Mouse (Mus musculus) hindbrain, embryonic 14.5 days (tissue): ENCODE measurements around the gene Gm20479. TPM values are rescaled to one million over a fixed set of nuclear protein-coding genes. Genes with fewer than 3 reads are reported as not detected.
A peak's percentile ranks its signal among the peaks of the same experiment; 100 is the strongest.

ENCODE experiments used
- ATAC-seq: fragments of 200-750 bp; cut with Nextera tagmentation; 2 replicates; pipeline ENCODE4 v1.8.0; 2017; ENCODE audit warnings: moderate number of reproducible peaks, mild to moderate bottlenecking, moderate TSS enrichment, moderate library complexity; ENCODE audit not compliant: low FRiP score
- DNase-seq: peaks from one replicate; pipeline ENCODE4 v3.0.0-alpha.2; 2015; ENCODE audit warnings: low spot score
- H3K27ac ChIP-seq: fragments of 300-500 bp; sonication (generic); 2 replicates; pipeline ENCODE4 v1.5.1; 2014; ENCODE audit warnings: mild to moderate bottlenecking, moderate library complexity
- H3K27me3 ChIP-seq: fragments of 300-500 bp; sonication (generic); 2 replicates; pipeline ENCODE4 v1.6.1; 2014; ENCODE audit warnings: mild to moderate bottlenecking, low read length, mixed read lengths; ENCODE audit not compliant: control insufficient read depth, insufficient read depth
- H3K36me3 ChIP-seq: fragments of 300-500 bp; sonication (generic); replicated peaks from 2 replicates; pipeline ENCODE4 v1.6.1; 2014; ENCODE audit not compliant: control insufficient read depth, insufficient read depth
- H3K4me1 ChIP-seq: fragments of 300-500 bp; sonication (generic); replicated peaks from 2 replicates; pipeline ENCODE4 v1.6.1; 2014; ENCODE audit warnings: antibody characterized with exemption, low read length, mixed read lengths; ENCODE audit not compliant: control insufficient read depth, insufficient read depth
- H3K4me2 ChIP-seq: fragments of 300-500 bp; sonication (generic); replicated peaks from 2 replicates; pipeline ENCODE4 v1.6.1; 2014; ENCODE audit warnings: mild to moderate bottlenecking, moderate library complexity
- H3K4me3 ChIP-seq: fragments of 300-500 bp; sonication (generic); replicated peaks from 2 replicates; pipeline ENCODE4 v1.5.1; 2014; ENCODE audit warnings: mild to moderate bottlenecking, low read length
- H3K9ac ChIP-seq: fragments of 300-500 bp; sonication (generic); 2 replicates; pipeline ENCODE4 v1.6.1; 2014
- H3K9me3 ChIP-seq: fragments of 300-500 bp; sonication (generic); 2 replicates; pipeline ENCODE4 v1.6.1; 2016; ENCODE audit warnings: low read length; ENCODE audit not compliant: control insufficient read depth
- WGBS: fragments of 180-500 bp; shearing (Covaris S2); extraction: QIAGEN DNeasy Blood & Tissue Kit; methylation state at CpG from one replicate; pipeline ENCODE4 v1.1.7; 2014; 5-methylcytosine and 5-hydroxymethylcytosine counted together
- polyA plus RNA-seq: library from polyadenylated mRNA; unstranded; fragments of >200 nt; fragmentation: Nextera tagmentation; extraction: Ambion mirVana; gene quantifications from 2 replicates; pipeline ENCODE4 v1.2.1, GENCODE M21; 2014

Gene Gm20479
- polyA plus RNA-seq, 1 experiment from 2014 or later, result not detected

DNA sequence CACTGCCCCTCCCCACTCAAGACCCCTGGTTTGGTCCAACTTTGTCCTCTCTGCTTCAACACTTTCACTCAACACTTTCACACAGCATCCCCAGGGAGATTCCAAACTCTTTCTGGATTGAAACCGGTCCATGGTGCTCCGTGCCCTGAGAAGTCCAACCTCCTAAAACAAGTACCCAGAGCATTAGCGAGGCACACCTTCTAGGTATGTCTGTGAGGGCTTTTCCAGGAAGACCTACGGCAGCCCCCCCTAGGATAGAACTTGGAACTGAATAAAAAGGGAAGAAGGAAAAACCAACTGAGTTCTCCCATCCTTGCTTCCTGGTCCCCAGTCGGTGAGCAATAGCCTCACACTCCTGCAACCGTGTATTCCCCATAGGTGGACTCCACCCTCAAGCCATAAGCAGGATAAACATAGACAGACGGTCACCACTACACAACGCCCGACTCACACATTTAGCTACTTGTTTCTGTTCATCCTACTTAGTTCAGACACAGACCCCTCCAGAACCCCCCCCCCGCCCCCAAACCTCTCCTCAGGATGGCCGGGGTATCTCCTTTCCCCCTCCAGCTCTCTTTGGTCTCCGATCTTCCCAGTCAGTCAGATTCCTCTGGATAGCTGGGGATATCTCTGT lies 45.5 kb downstream of the Gm20479 start:
- H3K4me3 ChIP-seq, result no peak overlapping the region
- peaks cover 3% of the 10 kb centered on the region; the same call in 1 of the 2 replicates for H3K4me1 ChIP-seq
- peaks cover 14% of the 10 kb centered on the region; the same call in 1 of the 2 replicates for H3K27me3 ChIP-seq
- DNase-seq, result no peak
- no peak overlapping the region for H3K9ac ChIP-seq
- H3K4me2 ChIP-seq, result no peak overlapping the region
- H3K9me3 ChIP-seq, result 0 out of 2 replicates have a peak, but pooled peaks cover 9% of the 10 kb centered on the region
- H3K27ac ChIP-seq, result no peak overlapping the region
- H3K36me3 ChIP-seq, result no peaks in the 10 kb centered on the region; the same call in 1 of the 2 replicates
- WGBS, result 94% methylated on average over 12 of the region's 12 CpGs
- ATAC-seq, result no peak

DNA sequence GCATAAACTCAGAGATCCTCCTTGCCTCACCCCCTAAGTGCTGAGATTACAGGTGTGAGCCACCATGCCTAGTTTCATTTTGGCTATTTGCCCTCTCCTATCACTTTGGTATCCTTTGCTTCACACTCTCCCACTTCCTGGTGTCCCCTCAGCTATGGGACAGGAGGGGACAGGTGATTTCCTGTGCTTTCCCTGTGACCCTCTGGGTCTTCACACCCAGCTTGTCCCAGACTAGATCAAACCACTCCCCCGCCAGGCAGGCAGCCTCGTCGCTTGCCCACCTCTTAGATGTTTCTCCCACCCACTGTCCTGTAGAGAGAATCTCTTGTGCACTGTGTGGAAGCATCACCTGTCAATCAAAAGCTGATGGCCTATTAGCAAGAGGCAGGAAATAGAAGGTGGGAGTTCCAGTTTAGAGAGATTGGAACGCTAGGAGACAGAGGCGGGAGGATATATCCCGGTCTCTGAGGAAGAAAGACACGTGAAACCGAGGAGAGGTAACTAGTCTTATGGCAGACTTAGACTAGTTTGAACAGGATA lies 46.2 kb downstream of the Gm20479 start:
- no peaks in the 10 kb centered on the region; the same call in 1 of the 2 replicates for H3K36me3 ChIP-seq
- no peak overlapping the region for H3K27ac ChIP-seq
- 41% methylated on average over 8 of the region's 8 CpGs for WGBS
- DNase-seq (no peak), ATAC-seq (no peak)
- 0 out of 2 replicates have a peak overlapping the region, but pooled peaks have one; percentile 49 for H3K4me2 ChIP-seq
- no peak overlapping the region for H3K4me3 ChIP-seq
- H3K4me1 ChIP-seq, result peaks cover 3% of the 10 kb centered on the region; the same call in 1 of the 2 replicates
- no peak overlapping the region for H3K9ac ChIP-seq
- peaks cover 14% of the 10 kb centered on the region; the same call in 1 of the 2 replicates for H3K27me3 ChIP-seq
- 0 out of 2 replicates have a peak, but pooled peaks cover 9% of the 10 kb centered on the region for H3K9me3 ChIP-seq

DNA sequence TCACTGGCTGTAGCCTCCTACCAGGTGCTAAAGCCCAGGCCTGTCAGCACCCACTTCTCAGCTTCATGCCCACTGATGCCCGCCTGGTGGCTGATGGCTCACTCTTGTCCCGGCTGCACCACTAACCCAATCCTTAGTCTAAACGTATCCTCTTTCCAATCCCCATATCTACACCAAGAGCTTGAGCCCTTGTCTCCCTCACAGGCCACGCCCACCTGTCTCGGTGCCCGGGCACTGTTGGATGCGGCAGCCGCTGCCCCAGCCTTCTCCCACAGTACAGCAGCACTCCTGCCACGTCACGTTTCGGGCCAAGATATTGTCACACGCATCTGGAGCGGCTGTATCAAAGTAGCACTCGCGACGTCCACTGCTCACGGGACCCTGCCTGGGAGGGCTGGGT lies 46.9 kb downstream of the Gm20479 start:
- H3K4me1 ChIP-seq, result peaks cover 3% of the 10 kb centered on the region; the same call in 1 of the 2 replicates
- peaks cover 14% of the 10 kb centered on the region; the same call in 1 of the 2 replicates for H3K27me3 ChIP-seq
- ATAC-seq (0 out of 2 replicates have a peak, but pooled peaks have one; percentile 47), DNase-seq (peak; percentile 47)
- no peaks in the 10 kb centered on the region; the same call in 1 of the 2 replicates for H3K36me3 ChIP-seq
- peak overlapping the region; percentile 17 for H3K4me3 ChIP-seq
- H3K27ac ChIP-seq, result no peak overlapping the region
- H3K4me2 ChIP-seq, result peak overlapping the region; percentile 49
- 0 out of 2 replicates have a peak, but pooled peaks cover 9% of the 10 kb centered on the region for H3K9me3 ChIP-seq
- WGBS, result 5% methylated on average over 17 of the region's 17 CpGs
- H3K9ac ChIP-seq, result peak overlapping the region; percentile 51

DNA sequence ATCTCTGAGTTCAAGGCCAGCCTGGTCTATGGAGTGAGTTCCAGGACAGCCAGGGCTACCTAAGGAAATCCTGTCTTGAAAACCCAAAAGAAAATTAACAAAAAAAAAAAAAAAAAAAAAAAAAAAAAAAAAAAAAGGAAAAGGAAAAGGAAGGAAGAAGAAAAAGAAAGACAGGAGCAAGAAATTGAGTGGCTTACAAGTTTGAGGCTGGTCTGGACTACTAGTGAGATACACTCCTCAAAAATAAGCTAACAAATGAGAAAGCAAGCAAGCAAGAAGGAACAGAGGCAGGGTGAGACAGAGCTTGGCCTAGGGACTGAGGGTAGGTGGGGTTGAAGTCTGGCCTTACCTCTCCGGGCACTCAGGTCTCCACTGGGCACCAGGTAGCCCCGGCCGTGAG lies 47.4 kb downstream of the Gm20479 start:
- Histone ChIP-seq H3K9ac (no peak overlapping the region), H3K27ac (no peak overlapping the region), H3K4me2 (no peak overlapping the region), H3K4me1 (peaks cover 3% of the 10 kb centered on the region; the same call in 1 of the 2 replicates), H3K27me3 (peaks cover 14% of the 10 kb centered on the region; the same call in 1 of the 2 replicates), H3K4me3 (no peak overlapping the region), H3K36me3 (no peaks in the 10 kb centered on the region; the same call in 1 of the 2 replicates), H3K9me3 (0 out of 2 replicates have a peak, but pooled peaks cover 9% of the 10 kb centered on the region)
- WGBS, result 46% methylated on average over 2 of the region's 3 CpGs
- DNase-seq, result no peak
- ATAC-seq, result no peak

DNA sequence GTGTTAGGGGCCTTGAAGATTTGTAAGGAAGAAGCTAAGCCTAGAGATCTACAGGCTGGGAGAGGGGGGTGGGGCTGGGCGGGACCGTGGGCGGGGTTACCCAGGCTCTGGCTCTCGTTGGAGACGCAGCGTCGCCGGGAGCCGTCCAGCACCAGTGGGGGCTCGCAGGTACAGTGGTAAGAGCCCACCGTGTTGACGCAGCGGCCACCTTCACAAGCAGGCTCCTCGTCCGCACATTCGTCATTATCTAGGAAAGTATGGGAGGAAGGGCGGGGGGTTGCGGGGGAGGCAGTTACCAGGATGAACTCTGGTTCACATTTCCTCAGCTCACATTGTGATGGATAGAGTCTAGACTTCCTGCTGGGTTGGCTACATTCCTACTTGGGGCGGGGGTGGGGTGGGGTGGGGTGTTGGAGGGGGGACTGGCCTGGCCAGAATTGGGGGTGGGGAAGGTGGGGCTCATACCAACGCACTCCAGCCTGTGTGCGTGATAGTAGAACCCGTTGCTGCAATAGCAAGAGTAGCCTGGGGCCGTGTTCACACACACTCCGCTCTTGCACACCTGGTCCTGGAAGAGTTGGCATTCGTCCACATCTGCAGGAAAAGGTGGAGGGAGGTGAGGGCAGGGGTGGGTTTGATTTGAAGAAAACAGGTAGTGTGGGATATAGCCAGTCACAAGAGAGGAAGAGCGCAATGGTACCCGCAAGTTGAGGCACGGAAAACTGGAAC lies 48.2 kb downstream of the Gm20479 start:
- H3K36me3 ChIP-seq, result no peaks in the 10 kb centered on the region; the same call in 1 of the 2 replicates
- ATAC-seq (no peak), DNase-seq (no peak)
- peaks cover 3% of the 10 kb centered on the region; the same call in 1 of the 2 replicates for H3K4me1 ChIP-seq
- peak overlapping the region; percentile 50 for H3K4me2 ChIP-seq
- WGBS, result 11% methylated on average over 28 of the region's 28 CpGs
- H3K4me3 ChIP-seq, result peak overlapping the region; percentile 23
- peak overlapping the region; percentile 36; the same call in 1 of the 2 replicates for H3K9ac ChIP-seq
- H3K9me3 ChIP-seq, result 0 out of 2 replicates have a peak, but pooled peaks cover 5% of the 10 kb centered on the region
- H3K27ac ChIP-seq, result no peak overlapping the region
- H3K27me3 ChIP-seq, result peaks cover 14% of the 10 kb centered on the region; the same call in 1 of the 2 replicates

DNA sequence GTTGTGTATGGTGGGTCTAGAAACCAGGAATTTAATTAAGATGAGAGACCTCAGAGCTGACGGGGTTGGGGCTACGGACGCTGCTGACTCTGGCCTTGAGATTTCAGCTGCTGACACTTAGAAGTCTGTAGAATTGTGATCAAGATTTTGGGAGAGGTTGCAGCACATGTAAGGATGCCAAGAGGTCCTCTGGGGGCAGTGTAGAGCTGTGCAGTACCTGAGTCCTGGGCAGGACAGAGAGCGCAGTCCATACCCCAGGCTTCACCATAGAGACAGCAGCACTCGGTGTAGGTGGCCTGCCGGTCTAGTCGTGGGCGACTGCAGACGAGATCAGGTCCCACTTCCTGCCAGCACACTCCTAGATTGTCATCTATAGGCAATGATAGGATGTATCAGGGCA lies 49.7 kb downstream of the Gm20479 start:
- Histone ChIP-seq H3K4me2 (no peak overlapping the region), H3K27me3 (peaks cover 14% of the 10 kb centered on the region; the same call in 1 of the 2 replicates), H3K4me3 (no peak overlapping the region), H3K27ac (no peak overlapping the region), H3K36me3 (no peaks in the 10 kb centered on the region; the same call in 1 of the 2 replicates), H3K4me1 (peaks cover 3% of the 10 kb centered on the region; the same call in 1 of the 2 replicates), H3K9me3 (no peaks in the 10 kb centered on the region), H3K9ac (no peak overlapping the region)
- ATAC-seq (no peak), DNase-seq (no peak)
- 57% methylated on average over 9 of the region's 9 CpGs for WGBS

DNA sequence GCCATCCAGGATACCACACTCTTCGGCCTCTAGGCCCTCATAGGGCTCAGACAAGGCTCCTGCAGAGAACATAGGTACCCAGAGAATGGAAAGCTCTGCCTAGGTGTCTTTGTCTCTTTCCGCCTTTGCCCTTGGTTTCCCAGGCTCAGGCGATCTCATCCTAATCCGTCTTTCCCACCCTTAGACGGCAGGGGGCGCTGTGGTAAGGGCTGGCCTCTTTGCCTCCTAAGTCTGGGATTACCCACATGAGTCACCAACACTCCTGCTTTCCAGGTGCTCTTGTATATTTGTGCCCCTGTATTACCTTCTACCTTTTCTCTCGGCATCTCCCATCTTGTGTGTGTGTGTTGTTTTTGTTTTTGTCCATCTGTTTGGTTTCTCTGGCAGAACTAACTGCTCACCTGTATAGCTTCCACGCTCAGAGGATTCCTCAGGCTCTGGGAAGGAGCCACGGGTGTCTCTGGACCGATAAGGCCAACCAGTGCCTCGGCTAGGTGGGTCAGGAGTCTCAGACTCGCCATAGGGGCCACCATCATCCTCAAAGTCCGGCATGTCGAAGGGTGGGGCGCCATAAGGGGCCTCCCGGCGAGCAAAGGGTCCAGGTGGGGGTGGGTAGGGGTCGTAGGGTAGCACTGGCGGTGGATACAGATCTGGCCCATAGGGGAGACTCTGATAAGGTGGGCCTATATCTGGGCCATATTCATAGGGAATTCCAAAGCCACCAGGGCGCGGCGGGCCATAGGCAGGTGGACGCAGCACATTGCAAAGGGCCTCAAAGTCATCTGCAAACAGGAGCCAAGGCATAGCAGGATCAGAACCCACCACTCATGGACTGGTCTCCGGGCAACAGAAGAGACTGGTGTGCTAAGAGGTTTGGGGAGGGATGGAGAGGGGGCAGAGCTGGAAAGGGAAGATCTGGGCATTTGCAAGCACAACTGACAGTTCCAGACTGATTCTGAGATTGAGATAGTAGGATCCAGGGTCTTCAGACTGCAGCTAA lies 50.8 kb downstream of the Gm20479 start:
- Histone ChIP-seq H3K36me3 (no peaks in the 10 kb centered on the region; the same call in 1 of the 2 replicates), H3K4me3 (no peak overlapping the region), H3K27me3 (peaks cover 11% of the 10 kb centered on the region; the same call in 1 of the 2 replicates), H3K9me3 (no peaks in the 10 kb centered on the region), H3K4me1 (peaks cover 3% of the 10 kb centered on the region; the same call in 1 of the 2 replicates), H3K4me2 (no peak overlapping the region), H3K27ac (no peak overlapping the region), H3K9ac (no peak overlapping the region)
- 77% methylated on average over 24 of the region's 24 CpGs for WGBS
- ATAC-seq (no peak), DNase-seq (no peak)

DNA sequence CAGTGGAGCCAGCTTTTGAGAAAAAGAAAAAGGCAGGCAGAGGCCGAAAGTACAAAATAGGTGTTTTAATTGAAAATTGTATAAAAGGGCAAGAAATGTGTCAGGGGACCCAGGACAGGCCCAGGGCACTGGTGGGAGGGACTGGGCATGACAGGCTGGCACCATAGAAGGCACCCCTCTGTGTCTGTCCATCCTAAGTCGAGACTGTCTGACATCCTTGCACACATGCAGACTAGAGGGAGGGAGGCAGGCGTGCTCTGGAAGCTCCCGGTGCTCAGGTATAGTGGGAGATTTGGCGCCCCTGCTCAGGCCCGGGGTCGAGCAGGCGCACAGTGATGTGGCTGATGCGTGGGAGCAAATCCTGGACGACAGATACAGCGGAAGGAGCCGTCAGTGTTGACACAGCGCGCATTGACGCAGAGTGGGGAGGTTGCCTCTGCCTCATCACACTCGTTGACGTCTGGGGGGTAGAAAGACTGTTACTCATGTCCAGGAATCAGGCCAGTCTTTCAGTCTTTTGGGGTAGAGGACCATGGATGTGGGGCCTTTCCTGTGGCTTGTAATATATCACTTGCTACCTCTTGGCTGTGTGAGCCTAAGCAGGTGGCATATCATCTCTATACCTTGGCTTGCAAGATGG lies 52.0 kb downstream of the Gm20479 start:
- no peak for DNase-seq
- Histone ChIP-seq H3K27me3 (peaks cover 4% of the 10 kb centered on the region; the same call in 1 of the 2 replicates), H3K9me3 (no peaks in the 10 kb centered on the region), H3K4me1 (no peaks in the 10 kb centered on the region; the same call in 1 of the 2 replicates), H3K36me3 (no peaks in the 10 kb centered on the region; the same call in 1 of the 2 replicates), H3K9ac (no peak overlapping the region), H3K4me3 (no peak overlapping the region), H3K27ac (no peak overlapping the region), H3K4me2 (no peak overlapping the region)
- ATAC-seq, result no peak
- 89% methylated on average over 17 of the region's 17 CpGs for WGBS
